Mouse (Mus musculus) kidney, postnatal 0 days (tissue): ENCODE measurements at regions not wholly inside any gene's neighbourhood (a gene's known extent, or its start where the extent isn't known, plus 50 kb on each side); places are given as distances from the start of the nearest gene placed in this dataset.
A peak's percentile ranks its signal among the peaks of the same experiment; 100 is the strongest.

Experiments used
- ATAC-seq: fragments of 200-750 bp; cut with Nextera tagmentation; replicated peaks from 2 replicates; pipeline ENCODE4 v1.8.0; 2017; ENCODE audit warnings: low read depth, moderate number of reproducible peaks, moderate TSS enrichment, moderate library complexity; ENCODE audit not compliant: low FRiP score
- DNase-seq: peaks from one replicate; pipeline ENCODE4 v3.0.0-alpha.2; 2016; ENCODE audit warnings: low spot score
- H3K27ac ChIP-seq: fragments of 300-500 bp; sonication (generic); 2 replicates; pipeline ENCODE4 v1.5.1; 2014; ENCODE audit warnings: mild to moderate bottlenecking
- H3K27me3 ChIP-seq: fragments of 300-500 bp; sonication (generic); 2 replicates; pipeline ENCODE4 v1.6.1; 2014; ENCODE audit warnings: low read length, mixed read lengths; ENCODE audit not compliant: insufficient read depth
- H3K36me3 ChIP-seq: fragments of 300-500 bp; sonication (generic); 2 replicates; pipeline ENCODE4 v1.6.1; 2014; ENCODE audit warnings: low read length, mixed read lengths; ENCODE audit not compliant: insufficient read depth
- H3K4me1 ChIP-seq: fragments of 300-500 bp; sonication (generic); replicated peaks from 2 replicates; pipeline ENCODE4 v1.6.1; 2014; ENCODE audit warnings: antibody characterized with exemption, low read length, mixed read lengths; ENCODE audit not compliant: insufficient read depth
- H3K4me2 ChIP-seq: fragments of 300-500 bp; sonication (generic); 2 replicates; pipeline ENCODE4 v1.6.1; 2014; ENCODE audit warnings: mild to moderate bottlenecking, low read length, moderate library complexity, mixed read lengths
- H3K4me3 ChIP-seq: fragments of 300-500 bp; sonication (generic); replicated peaks from 2 replicates; pipeline ENCODE4 v1.5.1; 2014; ENCODE audit warnings: low read depth, low read length
- H3K9ac ChIP-seq: fragments of 300-500 bp; sonication (generic); 2 replicates; pipeline ENCODE4 v1.6.1; 2014; ENCODE audit warnings: low read depth, low read length
- H3K9me3 ChIP-seq: fragments of 300-500 bp; sonication (generic); replicated peaks from 2 replicates; pipeline ENCODE4 v1.6.1; 2016; ENCODE audit warnings: low read length, inconsistent platforms, mixed read lengths
- CTCF ChIP-seq: IDR thresholded peaks from 2 replicates; pipeline ENCODE4 v1.5.1; 2016; ENCODE audit warnings: antibody characterized with exemption, low read depth, mild to moderate bottlenecking, moderate library complexity
- WGBS: fragments of 180-500 bp; shearing (Covaris S2); extraction: QIAGEN DNeasy Blood & Tissue Kit; methylation state at CpG from one replicate; pipeline ENCODE4 v1.1.7; 2014; 5-methylcytosine and 5-hydroxymethylcytosine counted together

DNA sequence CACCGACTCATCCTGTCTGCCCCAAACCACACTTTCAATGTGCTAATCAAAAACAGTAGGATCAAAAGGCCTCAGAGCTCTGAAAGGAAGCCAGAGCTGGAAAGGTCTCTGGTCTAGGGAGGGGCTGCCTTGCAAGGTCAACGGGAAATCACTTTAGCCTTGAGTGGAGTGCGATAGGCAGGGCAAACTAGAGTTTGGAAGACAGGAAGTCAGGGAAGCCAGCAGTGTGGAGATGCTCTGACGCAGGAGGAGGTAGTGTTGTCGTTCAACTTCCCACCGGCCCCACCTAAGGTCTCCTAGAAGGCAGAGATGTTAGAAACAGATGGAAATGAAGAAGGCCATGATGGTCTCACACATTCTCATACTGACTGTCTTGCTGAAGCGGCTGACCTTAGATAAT, 52.0 kb upstream of the Trp53i11 start:
- DNase-seq (peak; percentile 49), ATAC-seq (no peak)
- Histone ChIP-seq H3K27ac (no peak overlapping the region), H3K9ac (no peak overlapping the region), H3K36me3 (no peaks in the 10 kb centered on the region), H3K9me3 (no peaks in the 10 kb centered on the region), H3K4me3 (no peak overlapping the region), H3K4me1 (no peaks in the 10 kb centered on the region), H3K4me2 (no peak overlapping the region), H3K27me3 (no peaks in the 10 kb centered on the region)
- 61% methylated on average over 7 of the region's 7 CpGs for WGBS
- TF ChIP-seq CTCF: no peak

- Histone ChIP-seq H3K27me3 (no peaks in the 10 kb centered on the region), H3K4me1 (no peaks in the 10 kb centered on the region), H3K27ac (no peak overlapping the region), H3K9ac (no peak overlapping the region), H3K9me3 (no peaks in the 10 kb centered on the region), H3K4me2 (no peak overlapping the region), H3K36me3 (no peaks in the 10 kb centered on the region), H3K4me3 (no peak overlapping the region)
- no peak for ATAC-seq
- no peak for DNase-seq
- 79% methylated on average over 10 of the region's 10 CpGs for WGBS
- TF ChIP-seq CTCF: no peak
These were observed 53.9 kb upstream of the Trp53i11 start for GRCm38 (mm10) chr2:93133301-93133971.

GRCm38 (mm10) chr2:93131825-93132623, 55.3 kb upstream of the Trp53i11 start:
- 43% methylated on average over 9 of the region's 9 CpGs for WGBS
- Histone ChIP-seq H3K4me3 (no peak overlapping the region), H3K4me2 (no peak overlapping the region), H3K36me3 (no peaks in the 10 kb centered on the region), H3K27me3 (no peaks in the 10 kb centered on the region), H3K9ac (no peak overlapping the region), H3K4me1 (0 out of 2 replicates have a peak, but pooled peaks cover 2% of the 10 kb centered on the region), H3K27ac (no peak overlapping the region), H3K9me3 (no peaks in the 10 kb centered on the region)
- ATAC-seq (no peak; the same call in 1 of the 2 replicates), DNase-seq (peak; percentile 30)
- no peak for TF ChIP-seq CTCF

DNA sequence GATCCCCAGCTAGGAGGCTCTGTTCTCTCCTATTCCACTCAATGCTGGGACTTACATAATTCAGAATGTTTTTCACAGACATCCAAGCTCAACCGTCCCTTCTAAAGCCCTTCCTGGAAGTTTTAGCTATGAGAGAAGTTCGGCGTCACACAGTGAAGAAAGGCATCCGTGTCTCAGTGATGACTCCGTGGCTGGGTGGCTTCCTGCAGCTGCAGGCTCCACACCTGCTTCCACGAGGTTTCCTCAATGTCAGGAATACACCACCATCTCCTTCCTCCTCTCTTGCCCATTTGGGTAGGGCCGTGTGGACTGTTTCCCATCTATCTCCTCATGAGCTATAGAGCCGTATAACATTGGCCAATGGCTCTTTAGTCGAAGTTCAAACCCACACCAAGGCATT, 56.1 kb upstream of the Trp53i11 start:
- no peak for DNase-seq
- Histone ChIP-seq H3K4me2 (no peak overlapping the region), H3K9me3 (no peaks in the 10 kb centered on the region), H3K4me1 (0 out of 2 replicates have a peak, but pooled peaks cover 4% of the 10 kb centered on the region), H3K9ac (no peak overlapping the region), H3K27ac (no peak overlapping the region), H3K4me3 (no peak overlapping the region), H3K27me3 (no peaks in the 10 kb centered on the region), H3K36me3 (no peaks in the 10 kb centered on the region)
- 71% methylated on average over 9 of the region's 9 CpGs for WGBS
- ATAC-seq: no peak
- TF ChIP-seq CTCF: no peak

DNA sequence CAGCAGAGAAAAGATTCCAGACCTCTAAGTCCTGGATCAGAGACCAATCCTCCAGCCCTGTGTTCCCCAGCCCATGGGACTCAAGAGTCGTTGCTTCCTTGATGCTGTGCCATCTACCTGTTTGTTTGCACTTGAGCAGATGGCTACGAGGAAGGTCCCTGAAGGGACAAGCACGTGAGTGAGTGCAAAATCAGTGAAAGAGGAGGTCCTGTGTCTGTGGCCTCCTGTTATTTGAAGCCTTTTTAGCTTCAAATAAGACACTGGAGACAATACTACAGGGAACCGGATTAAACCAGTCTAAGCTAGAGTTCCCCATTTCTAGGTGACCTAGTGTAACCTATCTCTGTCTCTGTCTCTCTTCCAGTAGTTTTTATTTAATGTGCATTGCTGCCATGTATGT, 58.2 kb upstream of the Trp53i11 start:
- ATAC-seq: no peak
- Histone ChIP-seq H3K4me1 (0 out of 2 replicates have a peak, but pooled peaks cover 4% of the 10 kb centered on the region), H3K27me3 (no peaks in the 10 kb centered on the region), H3K27ac (no peak overlapping the region), H3K9me3 (no peaks in the 10 kb centered on the region), H3K9ac (no peak overlapping the region), H3K4me3 (no peak overlapping the region), H3K36me3 (no peaks in the 10 kb centered on the region), H3K4me2 (no peak overlapping the region)
- 64% methylated on average over 4 of the region's 4 CpGs for WGBS
- TF ChIP-seq CTCF: no peak
- DNase-seq: no peak

GRCm38 (mm10) chr2:93126595-93127165, 60.7 kb upstream of the Trp53i11 start:
- Histone ChIP-seq H3K4me2 (no peak overlapping the region), H3K9ac (no peak overlapping the region), H3K4me3 (no peak overlapping the region), H3K9me3 (no peaks in the 10 kb centered on the region), H3K27ac (no peak overlapping the region; the same call in 1 of the 2 replicates), H3K36me3 (no peaks in the 10 kb centered on the region), H3K27me3 (no peaks in the 10 kb centered on the region), H3K4me1 (0 out of 2 replicates have a peak, but pooled peaks cover 4% of the 10 kb centered on the region)
- DNase-seq (peak; percentile 77), ATAC-seq (no peak)
- WGBS: 25% methylated on average over 7 of the region's 7 CpGs
- no peak for TF ChIP-seq CTCF
